Mouse (Mus musculus) activated CD4-positive, CD25-positive, alpha-beta regulatory T cell, adult 4 months (primary cell): Measurements from ENCODE around the gene Abcc6. TPM values are rescaled to one million over a fixed set of nuclear protein-coding genes. Genes with fewer than 3 reads are reported as not detected.
A peak's percentile ranks its signal among the peaks of the same experiment; 100 is the strongest.

Experiments used
- ATAC-seq: one replicate; pipeline ENCODE4 v1.8.0; 2017
- polyA plus RNA-seq, 2 experiments: library from polyadenylated mRNA; unstranded; fragments of 100-300 nt; shearing (Covaris generic); gene quantifications; one replicate each; pipeline ENCODE4 v1.2.1; 2017

Gene Abcc6
- polyA plus RNA-seq: not detected

DNA sequence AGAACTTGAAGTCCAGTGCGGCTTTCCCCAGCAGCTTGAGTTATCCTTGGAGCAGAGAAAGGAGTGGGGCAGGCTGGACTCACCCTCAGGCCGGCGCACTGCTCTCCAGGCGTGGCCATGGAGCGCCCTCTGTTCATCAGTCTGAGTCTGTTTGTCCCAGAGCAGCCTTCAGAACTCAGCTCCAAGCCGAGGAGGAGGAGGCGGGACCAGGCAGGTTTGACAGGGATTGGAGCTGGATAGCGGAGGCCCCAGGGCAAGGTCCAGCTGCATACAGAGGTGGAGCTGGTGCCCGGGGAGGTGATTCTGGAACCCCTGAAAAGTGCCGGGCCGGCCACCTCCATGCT, at the start of gene Abcc6:
Abcc6 (minus strand) TSS at position 158 of the 344 bp plus-strand sequence.
- no peak for ATAC-seq

DNA sequence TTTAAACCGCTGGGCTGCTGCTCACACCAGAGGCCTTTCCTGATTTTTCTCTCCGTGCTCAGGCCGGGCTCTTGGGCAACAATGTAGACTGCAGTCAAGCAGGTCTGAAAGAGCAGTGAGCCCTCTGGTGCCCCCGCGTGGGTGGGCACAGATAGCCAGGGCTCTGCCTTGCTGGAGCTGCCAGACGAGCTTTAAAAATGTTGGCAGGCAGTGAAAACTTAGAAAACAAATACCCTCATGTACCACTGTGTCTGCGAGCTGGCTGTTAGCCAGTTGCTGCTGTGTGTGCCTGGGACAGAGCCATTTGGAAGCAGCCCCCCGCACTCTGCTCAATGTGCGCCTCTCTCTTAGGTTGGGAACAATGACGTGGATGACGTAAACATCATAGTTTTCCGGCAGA, 47.6 kb upstream of the Abcc6 start:
- no peak for ATAC-seq

DNA sequence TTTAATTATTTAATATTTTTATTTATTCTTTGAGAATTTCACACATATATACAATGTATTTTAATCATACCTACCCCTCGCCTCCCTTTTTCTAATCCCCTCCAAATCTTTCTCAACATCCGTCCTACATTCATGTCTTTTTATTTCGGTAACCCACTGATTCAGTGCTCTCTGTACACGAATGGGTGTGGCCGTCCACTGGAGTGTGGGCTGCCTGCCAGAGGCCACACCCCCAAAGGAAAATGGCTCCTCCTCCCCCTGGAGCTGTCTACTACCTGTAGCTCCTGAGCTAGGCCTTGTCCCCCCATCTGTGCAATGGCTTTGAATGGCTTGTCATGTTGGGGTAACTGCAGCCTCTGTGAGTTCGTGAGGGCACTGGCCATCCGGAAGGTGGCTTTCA, 46.7 kb upstream of the Abcc6 start:
- ATAC-seq: no peak

DNA sequence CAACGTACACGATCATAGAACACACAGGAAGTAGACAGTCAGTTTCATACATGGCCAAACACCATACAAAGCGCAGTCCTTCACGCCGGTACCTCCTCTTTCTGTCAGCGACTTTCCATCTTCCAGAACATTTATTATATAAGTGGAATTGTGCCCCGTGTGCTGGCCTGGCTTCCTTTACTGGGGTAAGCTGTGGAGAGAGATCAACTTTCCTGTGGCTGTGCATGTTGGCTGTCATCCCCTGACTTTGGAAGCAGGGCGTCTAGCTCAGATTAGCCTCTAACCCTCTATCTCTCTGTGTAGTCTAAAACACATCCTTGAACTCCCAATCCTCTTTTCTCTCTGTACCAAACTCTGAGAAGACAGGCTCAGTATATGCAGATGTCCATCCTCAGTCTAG, 38.7 kb upstream of the Abcc6 start:
- no peak for ATAC-seq

DNA sequence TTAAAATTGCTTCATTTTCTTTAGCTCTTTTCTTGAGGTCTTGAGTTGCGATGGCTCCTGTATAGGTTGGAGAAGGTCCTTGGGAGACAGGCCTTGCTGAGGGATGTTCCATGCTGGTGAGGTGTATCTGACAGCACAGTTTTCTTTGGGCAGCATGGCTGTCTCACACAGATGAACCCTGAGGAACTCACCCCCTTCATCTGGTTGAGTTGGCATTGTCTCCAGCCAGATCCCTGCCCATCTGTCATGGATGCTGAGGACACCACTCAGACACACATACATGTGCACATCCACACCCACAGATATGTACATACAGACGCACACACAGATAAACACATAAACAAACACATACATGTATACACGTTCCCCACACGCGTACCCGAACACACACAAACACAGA, 33.2 kb upstream of the Abcc6 start:
- ATAC-seq: no peak

DNA sequence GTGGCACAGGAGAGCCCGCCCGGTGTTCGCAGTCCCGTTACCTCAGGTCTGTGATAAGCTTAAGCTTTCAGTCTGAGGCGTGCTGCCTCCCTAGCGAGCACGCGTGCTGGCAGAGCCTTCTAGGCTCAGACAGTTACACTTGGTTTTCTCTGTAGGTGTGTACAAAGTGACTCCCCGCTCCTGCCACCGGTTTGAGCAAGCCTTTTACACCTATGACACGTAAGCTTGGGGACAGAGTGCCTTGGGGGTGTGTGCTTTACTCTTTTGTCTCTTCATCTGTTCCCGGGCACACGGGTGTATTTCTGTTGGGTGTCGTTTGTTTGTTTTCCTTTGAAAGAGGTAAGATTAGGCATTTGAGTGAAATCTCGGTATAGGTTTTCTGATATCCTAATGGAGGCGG, 31.5 kb upstream of the Abcc6 start:
- no peak for ATAC-seq

DNA sequence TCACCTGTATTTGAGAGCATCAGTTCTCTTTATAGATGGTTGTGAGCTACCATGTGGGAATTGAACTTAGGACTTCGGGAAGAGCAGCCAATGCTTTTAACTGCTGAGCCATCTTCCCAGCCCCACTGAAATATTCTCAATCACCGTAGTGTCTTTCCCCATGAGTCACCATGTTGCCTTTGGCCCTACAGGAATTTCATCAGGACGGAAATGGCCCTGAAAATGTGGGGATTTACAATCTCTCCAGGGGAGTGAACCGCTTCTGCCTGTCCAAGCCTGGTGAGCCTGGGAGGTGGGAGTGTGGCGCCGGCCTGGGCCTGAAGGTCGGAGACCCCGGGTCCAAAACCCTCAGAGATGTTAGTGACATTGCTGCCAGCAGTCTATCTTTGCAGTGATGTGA, 30.6 kb upstream of the Abcc6 start:
- ATAC-seq: no peak

DNA sequence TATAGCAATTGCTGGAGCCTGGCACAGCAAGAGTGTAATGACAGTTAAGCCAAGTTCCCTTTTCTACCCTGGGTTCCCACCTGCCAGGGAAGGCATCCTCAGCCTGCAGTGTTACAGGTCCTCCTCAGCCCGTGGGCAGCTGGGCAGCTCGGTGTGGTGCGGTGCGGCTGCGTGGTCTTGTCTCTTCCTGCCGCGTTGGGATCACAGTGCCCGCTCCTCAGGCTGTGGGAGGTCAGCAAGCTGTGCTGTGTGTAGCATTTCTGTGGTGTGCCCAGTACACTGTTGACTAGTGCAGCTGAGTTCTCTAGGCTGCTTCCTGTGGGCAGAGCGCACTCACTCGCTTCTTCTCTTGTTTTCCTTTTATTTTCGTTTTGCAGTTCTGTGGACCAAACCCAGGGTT, 28.8 kb upstream of the Abcc6 start:
- peak; percentile 91 for ATAC-seq

DNA sequence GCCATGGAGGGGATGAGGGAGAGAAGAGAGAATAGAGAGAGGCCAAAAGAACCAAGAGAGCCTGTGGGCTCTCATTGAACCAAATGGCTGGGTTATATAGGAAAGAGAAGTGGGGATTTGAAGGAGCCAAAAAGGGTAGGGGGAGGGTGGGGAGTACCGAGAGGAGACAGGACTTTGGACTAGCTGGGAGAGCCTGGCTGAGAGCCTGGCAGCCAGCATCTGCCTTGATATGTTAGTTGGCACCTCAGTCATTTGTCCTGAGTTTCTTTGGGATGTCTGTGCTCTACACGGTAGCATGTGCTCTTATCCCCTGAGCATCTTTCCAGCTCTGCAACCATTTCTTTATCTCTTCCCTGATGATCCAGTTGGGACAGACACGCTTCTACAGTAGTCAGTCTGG, 23.5 kb upstream of the Abcc6 start:
- ATAC-seq: no peak

DNA sequence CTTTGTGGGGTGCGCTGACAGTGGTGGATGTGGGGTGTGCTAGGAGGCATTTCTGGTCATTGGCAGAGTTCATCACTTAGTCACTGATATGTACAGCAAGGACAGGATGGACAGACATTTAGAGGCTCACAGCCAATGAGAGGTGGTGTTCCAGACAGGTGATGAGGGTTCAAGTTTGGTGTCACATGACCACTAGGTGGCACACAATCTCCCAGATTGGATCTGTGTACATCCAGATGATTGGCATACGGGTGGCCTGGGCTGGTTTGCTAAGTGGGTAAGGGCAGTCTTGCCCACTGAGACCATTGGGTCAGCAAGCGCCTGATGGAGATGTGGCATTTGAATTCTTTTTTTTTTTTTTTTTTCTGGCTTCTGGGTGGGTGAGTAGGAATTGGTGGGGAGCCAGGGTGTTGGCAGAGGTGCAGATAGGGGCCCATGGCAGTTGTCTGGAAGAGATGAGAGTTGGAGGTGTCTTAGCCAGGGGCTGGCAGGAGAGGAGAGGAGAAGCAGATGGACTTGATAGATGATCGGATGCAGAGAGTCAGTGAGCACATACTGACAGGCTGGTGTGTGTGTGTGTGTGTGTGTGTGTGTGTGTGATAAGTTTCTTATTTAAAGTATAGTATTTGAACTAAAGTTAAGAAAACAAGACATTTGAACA, 22.2 kb upstream of the Abcc6 start:
- ATAC-seq: no peak

DNA sequence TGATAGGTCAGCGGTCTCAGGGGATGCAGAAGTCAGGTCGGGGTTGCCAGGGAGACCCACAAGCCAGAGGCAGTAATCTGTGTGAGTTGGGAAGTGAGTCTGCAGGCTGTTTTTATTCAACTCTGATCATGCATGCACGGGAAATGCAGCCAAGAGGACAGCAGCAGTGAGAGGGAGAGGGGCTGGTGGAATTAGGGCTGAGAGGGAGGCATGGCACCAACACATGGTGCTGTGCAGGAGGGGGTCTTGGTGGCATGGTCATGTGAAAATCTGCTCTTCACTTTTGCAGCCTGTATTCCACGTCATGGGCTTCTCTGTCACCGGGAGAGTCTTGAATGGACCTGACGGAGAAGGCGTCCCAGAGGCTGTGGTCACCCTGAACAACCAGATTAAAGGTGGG, 19.9 kb upstream of the Abcc6 start:
- no peak for ATAC-seq

DNA sequence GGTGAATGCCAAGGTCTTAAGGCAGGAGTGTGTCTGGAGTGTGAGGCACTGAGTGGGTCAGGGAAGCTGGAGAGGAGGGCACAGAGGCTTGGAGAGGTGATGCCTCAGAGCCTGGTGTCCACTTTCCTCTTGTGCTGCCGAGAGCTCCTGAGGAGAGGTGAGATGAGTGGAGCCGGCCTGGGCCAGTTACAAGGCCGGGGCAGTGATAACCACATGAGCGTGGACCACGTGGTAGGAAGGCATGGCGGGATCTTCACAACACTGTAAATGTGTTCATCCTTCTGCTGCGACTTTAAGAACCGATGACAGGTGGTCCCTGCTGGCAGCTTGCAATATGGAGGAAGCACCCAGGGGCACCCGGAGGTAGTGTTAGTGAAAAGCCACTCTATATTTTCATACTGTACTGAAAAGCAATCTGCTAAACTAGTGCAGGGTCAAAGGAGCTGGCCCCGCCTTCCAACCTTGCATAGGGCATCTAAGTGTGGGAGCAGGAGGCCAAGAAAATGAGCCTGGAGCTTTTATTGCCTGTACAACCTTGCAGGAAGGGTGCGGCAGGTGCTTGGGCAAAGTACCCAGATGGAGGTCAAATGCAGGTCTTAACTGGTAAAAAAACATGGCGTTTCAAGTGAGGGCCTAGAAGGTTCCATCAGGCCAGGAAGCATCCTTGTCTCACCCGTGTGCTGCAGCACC, 17.9 kb upstream of the Abcc6 start:
- no peak for ATAC-seq

DNA sequence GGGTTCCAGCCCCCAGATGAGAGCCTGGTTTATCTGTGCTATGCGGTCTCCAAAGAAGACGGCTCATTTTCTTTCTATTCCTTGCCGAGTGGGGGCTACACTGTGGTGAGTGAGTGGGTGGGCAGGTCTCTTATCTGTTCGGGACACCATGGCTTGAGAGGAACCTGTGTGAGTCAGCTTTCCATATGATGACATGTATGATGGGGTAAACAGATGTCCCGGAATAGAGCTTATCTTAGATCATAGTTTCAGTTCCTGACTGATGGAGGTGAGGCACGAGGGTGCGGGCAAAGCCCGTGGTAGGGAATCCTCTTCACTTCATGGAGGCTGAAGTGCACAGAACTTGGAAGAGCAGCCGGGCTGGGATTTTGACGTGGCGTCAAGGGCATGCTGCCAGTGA, 15.8 kb upstream of the Abcc6 start:
- no peak for ATAC-seq

DNA sequence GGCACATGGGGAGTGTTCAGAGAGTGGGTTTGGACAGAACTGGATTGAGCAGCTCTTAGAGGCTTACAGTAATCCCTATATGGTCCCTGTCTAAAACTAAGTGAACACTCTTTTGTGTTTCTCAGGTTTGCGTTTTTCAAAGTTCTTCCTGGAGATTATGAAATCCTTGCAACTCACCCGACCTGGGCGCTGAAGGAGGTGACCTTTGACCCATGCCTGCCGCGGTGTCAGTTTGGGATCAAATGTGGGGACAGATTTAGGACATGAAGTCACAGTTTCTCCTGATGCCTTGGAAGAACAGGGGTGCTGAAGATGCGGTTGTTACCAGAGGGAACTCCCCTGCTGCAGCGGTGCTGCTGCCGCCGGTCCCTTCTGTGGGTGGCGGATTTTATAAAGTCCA, 14.0 kb upstream of the Abcc6 start:
- ATAC-seq: no peak

DNA sequence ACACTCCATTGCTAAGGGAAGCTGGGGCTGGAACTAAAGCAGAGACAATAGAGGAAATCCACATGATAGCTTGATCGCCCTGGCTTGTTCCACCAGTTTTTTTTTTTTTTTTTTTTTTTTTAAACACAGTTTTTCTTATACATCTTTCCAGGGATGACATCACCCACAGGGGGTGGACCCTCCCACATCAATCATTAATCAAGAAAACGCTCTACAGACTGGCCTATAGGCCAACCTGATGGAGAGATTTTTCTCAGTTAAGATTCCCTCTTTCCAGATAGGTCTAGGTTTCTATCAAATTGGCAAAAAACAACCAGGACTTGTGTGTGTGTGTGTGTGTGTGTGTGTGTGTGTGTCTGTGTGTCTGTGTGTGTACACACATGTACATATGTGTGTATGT, 9.8 kb upstream of the Abcc6 start:
- no peak for ATAC-seq

DNA sequence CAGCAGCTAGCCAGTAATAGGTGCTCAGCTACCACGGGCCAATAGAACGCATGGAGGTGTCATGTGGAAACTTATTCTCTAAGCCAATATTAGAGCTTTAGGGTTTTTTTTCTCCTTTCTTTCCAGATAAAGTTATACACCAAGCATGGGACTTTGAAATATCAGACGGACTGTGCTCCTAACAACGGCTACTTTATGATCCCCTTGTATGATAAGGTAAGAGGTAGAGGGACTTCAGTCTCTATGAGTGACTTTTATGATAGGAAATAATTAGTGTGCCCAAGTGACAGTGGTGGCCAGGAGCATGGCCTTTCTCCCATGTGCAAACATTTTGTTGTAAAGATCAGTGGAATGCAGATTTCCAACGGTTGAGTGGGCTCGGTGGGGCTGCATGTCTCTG, 7.3 kb upstream of the Abcc6 start:
- ATAC-seq: no peak

DNA sequence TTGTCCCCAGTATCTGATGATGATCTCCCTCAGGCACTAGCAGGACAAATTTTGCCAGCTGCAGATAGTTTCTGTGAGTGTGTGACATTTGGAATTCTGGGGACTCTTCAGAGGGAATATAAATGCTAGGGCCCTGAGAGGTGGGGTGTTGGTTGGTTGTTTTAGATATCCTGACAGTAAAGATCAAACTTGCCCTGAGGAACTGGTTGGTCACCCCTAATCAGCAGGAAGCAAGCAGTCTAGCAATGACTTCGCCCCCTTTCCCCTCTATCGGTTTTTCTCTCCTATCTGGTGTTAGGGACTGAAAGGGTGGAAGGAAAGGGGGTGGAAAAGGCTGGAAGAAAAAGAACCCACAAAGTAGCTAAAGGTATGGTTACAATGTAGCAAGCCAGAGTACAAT, 5.4 kb upstream of the Abcc6 start:
- no peak for ATAC-seq

DNA sequence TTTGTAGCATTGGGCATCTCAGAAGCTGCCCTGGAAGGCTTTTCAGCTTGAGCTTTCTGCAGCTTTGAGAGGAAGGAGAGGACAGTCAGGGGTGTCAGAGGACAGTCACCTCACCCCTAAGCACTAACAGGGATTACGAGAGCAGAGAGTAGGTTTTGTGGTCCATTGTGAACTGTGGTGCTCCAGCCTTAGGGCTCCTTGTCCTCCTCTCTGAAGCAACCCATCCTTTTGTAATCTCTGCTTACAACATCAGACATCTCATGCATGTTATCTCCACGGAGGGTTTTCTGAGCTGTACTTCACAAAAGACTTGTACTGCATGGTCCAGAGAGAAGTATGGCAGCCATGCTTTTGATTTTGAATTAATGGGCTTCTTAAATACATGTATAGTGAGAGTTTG, 4.9 kb upstream of the Abcc6 start:
- no peak for ATAC-seq

DNA sequence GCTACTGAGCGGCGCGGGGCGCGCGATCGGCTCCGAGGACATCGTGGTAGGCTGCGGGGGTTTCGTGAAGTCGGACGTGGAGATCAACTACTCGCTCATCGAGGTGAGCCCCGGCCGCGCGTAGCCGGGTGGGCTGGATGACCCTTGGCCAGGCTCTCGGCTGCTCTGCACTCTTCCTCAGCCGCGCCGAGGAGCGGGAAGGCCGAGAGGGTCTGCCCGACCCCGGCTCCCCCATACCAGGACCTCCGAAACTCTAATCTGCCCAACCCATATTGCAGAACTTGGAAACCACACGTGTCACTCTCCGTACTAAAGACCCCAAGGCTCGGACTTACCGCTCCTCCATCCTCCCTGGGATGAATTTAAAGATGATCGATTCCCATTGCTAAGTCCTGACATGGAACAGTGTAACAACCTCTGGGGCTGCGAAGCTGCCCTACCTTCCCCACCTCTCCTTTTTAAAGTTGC, 3.8 kb upstream of the Abcc6 start:
- ATAC-seq: no peak

DNA sequence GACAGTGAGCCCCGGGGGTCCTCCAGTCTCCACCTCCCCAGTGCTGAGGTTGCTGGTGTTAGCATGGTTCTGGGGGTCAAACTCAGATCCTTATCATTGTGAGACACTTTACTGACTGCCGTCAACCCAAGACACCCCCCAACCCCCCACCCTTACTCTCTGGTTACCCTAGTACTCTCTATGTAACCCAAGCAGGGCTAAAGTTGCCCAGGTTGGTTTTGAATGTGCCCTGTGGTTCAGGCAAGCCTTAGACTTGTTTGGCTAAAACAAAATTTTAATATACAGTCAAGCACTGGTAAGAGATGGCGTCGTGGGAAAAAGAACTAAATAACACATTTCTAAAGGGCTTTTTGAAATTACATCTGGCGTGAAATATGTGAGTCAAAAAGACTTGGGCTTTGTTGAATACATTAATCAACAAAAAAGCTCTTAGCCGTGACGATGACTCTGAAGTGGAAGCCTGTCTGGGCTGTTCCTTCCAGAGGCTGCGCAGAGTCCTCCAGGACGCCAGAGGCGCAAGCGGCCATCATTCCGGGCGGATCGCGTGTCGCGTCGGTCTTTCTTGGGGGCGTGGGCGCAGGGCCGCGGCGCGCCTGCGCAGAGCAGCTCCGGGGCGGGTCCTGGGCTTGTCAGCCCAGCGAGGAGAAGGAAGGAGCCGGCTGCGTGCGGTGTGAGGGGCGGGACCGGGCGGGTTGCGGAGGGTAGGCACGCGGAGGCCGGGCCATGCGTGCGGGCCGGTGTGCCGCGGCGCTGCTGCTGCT, 3.2 kb upstream of the Abcc6 start, which contains the start of gene Nomo1:
Nomo1 (plus strand) TSS at position 590 of the 761 bp plus-strand sequence.
- ATAC-seq: peak; percentile 95

DNA sequence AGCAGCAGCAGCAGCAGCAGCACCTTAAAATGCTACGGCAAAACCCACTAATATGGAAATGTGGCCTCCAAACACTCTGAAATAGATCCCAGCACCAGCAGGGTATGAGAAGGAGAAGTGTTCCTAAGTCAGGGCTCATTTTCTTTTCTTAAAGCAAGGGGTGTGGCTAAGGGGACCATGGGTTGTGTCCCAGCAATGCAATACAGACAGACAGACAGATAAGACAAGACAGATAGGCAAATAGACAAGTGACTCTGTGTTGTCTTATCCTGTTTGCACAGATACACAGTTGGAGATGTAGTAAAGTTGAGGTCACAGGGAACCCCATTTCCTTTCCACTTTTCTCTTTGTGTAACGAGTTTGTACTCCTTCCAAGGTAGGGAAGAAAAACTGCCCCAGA, 973 bp upstream of the Abcc6 start:
- no peak for ATAC-seq

DNA sequence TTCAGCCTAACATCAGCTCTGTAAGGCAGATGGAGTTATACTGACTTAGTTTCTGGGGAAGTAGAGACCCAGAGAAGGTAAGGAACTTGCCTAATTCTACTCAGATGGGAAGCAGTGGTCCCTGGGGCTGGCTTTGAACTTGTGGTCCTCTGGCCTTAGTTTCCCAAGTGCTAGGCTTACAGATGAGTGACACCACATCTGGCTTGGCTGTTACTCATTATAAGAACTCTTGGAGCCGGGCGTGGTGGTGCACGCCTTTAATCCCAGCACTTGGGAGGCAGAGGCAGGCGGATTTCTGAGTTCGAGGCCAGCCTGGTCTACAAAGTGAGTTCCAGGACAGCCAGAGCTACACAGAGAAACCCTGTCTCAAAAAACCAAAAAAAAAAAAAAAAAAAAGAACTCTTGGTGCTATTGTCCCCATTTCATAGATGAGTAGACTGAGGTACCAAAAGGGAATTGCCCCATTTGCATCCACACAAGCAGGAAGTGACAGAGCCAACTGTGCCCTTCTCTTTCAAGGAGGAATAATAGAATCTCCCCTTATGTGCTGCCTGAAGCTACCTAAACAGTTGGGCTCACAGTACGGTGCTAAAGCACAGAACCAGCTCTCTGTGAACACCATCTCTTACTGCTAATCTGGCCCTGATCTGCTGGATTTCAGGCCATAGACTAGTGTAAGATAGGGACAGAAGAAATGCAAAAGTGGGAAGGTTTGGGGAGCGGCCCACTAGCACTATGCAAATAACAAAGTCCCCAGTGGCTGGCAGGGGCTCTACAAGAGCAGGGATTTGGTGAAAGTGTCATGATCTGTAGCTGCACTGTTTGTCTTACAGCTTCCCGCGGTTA, 580 bp downstream of the Abcc6 start:
- no peak for ATAC-seq

DNA sequence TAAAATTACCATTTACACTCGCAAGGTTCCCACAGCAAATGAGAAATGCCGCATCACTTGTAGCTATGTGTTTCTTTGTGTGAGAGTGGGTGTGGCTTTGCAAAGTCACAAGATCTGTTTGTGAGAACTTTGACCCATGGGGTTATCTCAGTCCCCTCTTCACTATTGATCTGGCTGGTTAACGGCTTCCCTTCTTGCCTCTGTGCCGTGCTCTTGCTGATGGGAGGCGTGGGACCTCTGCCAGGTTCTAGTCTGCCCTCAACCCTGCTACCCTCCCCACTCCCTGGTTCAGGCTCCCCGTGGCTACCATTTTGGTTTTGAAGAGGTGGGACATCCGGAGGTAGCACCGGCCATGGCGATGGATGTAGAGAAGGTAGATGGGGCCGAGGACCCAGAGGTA, 1.4 kb downstream of the Abcc6 start:
- ATAC-seq: no peak
